Mouse (Mus musculus): Measurements from ENCODE around the gene Slc35c2. TPM values are rescaled to one million over a fixed set of nuclear protein-coding genes. Genes with fewer than 3 reads are reported as not detected.
A peak's percentile ranks its signal among the peaks of the same experiment; 100 is the strongest.

Gene Slc35c2
- polyA plus RNA-seq, 1 experiment from 2014 or later = 61.3 TPM

DNA sequence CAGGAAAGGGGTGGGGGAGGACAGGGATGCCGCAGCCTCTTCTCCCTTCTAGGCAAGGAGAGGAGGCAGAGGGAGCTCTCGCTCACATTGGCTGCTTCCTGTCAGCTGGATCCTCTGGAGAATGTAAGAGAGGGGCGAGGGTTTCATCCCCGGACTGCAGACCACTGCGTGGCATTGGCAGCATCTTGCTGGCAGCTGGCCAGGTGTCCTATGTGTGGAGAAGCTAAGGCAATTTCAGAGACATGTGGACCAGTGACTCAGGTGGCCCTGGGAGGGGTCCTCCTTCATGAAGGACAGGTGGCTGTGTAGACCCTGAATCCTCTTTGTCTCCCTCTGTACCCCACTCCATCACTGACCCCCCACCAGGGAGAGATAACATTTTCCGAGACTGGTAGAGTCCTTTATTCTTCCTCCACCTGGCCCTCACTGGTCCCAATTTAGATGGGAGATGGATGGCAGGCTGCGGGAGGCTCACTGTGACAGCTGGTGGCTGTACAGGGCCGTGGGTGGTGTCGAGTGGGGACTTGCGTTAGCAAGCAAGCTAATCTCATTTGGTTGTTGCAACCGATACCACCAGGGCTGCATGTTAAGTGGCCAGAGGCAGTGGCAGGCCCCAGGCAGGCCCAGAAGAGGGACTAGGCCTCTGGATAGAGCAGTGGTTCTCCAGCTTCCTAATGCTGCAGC, 30.4 kb downstream of the Slc35c2 start:
- H3K9me3 ChIP-seq (replicated peaks) = no peaks in the 10 kb centered on the region
- no peak for DNase-seq (ENCODE audit: low spot score)
- H3K27me3 ChIP-seq (ENCODE audit: low read depth, poor library complexity, severe bottlenecking) = peaks cover 98% of the 10 kb centered on the region
- peaks cover 26% of the 10 kb centered on the region for H3K4me1 ChIP-seq
- no peak overlapping the region for H3K27ac ChIP-seq
- 60% methylated on average over 11 of the region's 11 CpGs for WGBS
- no peaks in the 10 kb centered on the region for H3K36me3 ChIP-seq
- H3K4me3 ChIP-seq = no peak overlapping the region

DNA sequence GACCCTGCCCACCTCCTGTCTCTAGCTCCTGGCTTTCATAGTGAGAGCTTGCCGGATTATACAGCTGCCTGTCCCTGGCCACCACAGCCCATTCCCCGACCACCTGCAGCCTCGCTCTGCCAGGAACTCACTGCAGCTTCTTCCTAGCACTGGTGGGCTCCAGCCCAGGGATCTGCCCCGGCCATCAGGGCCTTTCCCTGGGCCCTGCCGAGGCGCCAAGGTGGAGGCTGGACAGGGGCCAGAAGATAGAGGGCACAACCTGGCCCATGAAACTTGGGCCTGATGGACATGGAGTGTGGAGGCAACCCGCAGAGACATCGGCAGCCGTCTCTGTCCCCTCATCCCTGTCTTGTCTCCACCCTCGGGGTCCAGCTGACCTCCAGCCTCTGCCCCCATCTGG, 31.5 kb downstream of the Slc35c2 start:
- no peak overlapping the region for H3K27ac ChIP-seq
- no peaks in the 10 kb centered on the region for H3K36me3 ChIP-seq
- no peak overlapping the region for H3K4me3 ChIP-seq
- DNase-seq (ENCODE audit: low spot score) = no peak
- 71% methylated on average over 10 of the region's 10 CpGs for WGBS
- H3K27me3 ChIP-seq (ENCODE audit: low read depth, poor library complexity, severe bottlenecking) = peaks cover 96% of the 10 kb centered on the region
- H3K4me1 ChIP-seq = peaks cover 21% of the 10 kb centered on the region
- no peaks in the 10 kb centered on the region for H3K9me3 ChIP-seq (replicated peaks)

DNA sequence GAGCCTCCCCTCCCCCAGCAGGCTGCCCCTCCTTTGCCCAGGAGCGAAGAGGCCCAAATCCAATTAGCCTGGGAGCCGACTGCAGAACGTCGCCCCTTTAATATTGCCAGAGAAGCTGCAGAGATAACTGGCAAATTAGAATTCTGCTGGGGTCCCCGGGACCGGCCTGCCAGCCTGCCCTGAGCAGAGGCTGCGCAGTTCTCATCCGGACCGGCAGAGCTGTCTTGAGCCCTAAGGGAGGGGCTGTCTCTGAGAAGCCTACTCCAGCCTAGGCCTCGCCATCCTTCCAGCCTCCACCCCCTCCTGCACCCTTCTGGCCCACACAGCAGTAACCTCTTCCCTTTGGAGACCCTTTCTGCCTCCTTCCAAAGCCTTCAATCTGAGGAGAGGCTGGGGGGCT, 33.8 kb downstream of the Slc35c2 start:
- no peak for DNase-seq (ENCODE audit: low spot score)
- Histone ChIP-seq H3K4me1 (peaks cover 39% of the 10 kb centered on the region), H3K9me3 (replicated peaks) (no peaks in the 10 kb centered on the region), H3K27me3 (ENCODE audit: low read depth, poor library complexity, severe bottlenecking) (peaks cover 88% of the 10 kb centered on the region), H3K4me3 (0 out of 2 replicates have a peak overlapping the region, but pooled peaks have one; percentile 6), H3K36me3 (no peaks in the 10 kb centered on the region), H3K27ac (no peak overlapping the region)
- WGBS = 4% methylated on average over 10 of the region's 10 CpGs

DNA sequence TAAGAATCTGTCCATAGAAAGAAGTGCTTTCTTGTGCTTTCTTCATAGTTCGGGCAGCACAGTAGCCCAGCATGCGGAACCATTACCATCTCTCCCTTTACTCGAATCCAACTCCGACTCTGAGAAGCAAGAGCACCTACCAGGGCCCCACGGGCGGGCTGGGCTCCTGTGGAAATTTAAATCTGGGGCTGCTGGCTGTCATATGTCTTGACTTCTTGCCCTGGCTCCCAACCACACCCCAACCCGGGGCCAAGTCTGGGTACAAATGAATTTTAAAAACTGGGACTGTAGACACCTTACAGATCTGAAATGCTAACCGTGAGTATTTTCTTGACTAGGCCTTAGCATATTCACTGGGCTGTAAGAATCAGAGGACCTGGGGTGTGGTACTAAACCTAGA, 34.4 kb downstream of the Slc35c2 start:
- Histone ChIP-seq H3K27me3 (ENCODE audit: low read depth, poor library complexity, severe bottlenecking) (peaks cover 83% of the 10 kb centered on the region), H3K4me3 (no peak overlapping the region), H3K4me1 (peaks cover 45% of the 10 kb centered on the region), H3K9me3 (replicated peaks) (no peaks in the 10 kb centered on the region), H3K27ac (no peak overlapping the region), H3K36me3 (no peaks in the 10 kb centered on the region)
- DNase-seq (ENCODE audit: low spot score) = no peak
- WGBS = 75% methylated on average over 8 of the region's 8 CpGs

DNA sequence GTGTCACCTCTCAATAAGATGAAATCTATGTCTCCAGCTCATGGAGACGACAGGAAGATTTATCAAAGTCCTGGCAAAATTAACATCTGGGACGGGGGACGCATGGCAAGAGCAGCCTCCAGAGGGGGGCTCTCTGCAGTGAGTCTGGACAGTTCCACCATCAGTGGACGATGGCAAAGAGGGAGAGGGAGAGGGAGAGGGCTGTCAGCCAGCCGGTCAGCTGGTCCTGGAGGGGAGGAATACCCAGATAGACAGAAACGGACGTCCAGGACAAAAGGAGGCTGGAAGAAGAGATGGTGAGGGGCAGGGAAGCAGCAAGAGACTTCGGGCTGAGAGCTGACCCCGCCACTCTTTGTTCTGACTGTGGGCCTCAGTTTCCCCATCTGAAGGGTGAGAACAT, 34.9 kb downstream of the Slc35c2 start:
- H3K36me3 ChIP-seq = no peaks in the 10 kb centered on the region
- no peak for DNase-seq (ENCODE audit: low spot score)
- 50% methylated on average over 9 of the region's 9 CpGs for WGBS

DNA sequence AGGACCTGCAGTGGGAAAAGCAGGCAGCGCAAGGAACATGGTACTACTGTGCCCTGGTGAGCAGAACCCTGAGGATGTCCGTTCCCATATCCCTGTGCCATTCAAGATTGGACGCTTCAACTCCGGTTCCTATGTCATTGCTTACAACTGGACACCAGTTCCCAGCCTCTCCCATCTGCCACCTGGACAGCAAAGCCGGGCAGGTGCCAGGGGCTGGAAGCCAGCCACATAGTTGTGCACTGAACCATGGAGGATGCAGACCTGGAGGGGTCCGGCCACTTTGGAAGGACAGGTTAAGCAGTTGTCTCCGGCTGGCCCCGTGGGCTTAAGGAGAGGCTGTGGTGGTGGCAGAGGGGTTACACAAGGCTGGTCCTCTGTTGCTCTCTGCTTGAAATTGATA, 35.3 kb downstream of the Slc35c2 start:
- H3K36me3 ChIP-seq = no peaks in the 10 kb centered on the region
- 81% methylated on average over 8 of the region's 8 CpGs for WGBS
- H3K4me3 ChIP-seq = no peak overlapping the region
- no peak for DNase-seq (ENCODE audit: low spot score)
- peaks cover 54% of the 10 kb centered on the region for H3K4me1 ChIP-seq
- H3K27me3 ChIP-seq (ENCODE audit: low read depth, poor library complexity, severe bottlenecking) = peaks cover 83% of the 10 kb centered on the region
- no peaks in the 10 kb centered on the region for H3K9me3 ChIP-seq (replicated peaks)
- H3K27ac ChIP-seq = no peak overlapping the region; the same call in 1 of the 2 replicates

More for the DNA sequence above, 34.9 kb downstream of the Slc35c2 start:
- Histone ChIP-seq H3K4me1 (peaks cover 50% of the 10 kb centered on the region), H3K27ac (no peak overlapping the region), H3K9me3 (replicated peaks) (no peaks in the 10 kb centered on the region), H3K4me3 (no peak overlapping the region), H3K27me3 (ENCODE audit: low read depth, poor library complexity, severe bottlenecking) (peaks cover 83% of the 10 kb centered on the region)

DNA sequence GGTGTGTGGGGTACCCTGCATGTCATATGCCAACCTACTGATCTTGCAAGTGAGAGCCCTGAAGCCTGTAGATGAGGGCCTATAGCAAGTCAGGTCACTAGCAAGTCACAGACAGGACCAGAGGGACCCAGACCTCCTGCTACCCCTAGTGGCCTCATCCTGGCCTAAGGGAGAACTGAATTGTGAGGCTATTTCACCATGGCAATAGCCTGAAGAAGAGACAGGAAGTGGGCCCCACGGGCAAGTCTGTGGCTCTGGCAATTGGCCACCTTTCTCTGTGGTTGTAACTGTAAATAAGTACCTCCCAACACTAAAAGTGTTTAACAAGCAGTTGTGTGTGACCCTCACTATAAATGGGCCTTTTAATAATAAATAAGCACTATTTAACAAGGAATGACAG, 36.8 kb downstream of the Slc35c2 start:
- DNase-seq (ENCODE audit: low spot score) = no peak
- 56% methylated on average over 1 of the region's 1 CpGs for WGBS
- Histone ChIP-seq H3K9me3 (replicated peaks) (no peaks in the 10 kb centered on the region), H3K4me3 (no peak overlapping the region), H3K4me1 (peaks cover 62% of the 10 kb centered on the region), H3K36me3 (no peaks in the 10 kb centered on the region), H3K27me3 (ENCODE audit: low read depth, poor library complexity, severe bottlenecking) (peaks cover 83% of the 10 kb centered on the region), H3K27ac (no peak overlapping the region)

DNA sequence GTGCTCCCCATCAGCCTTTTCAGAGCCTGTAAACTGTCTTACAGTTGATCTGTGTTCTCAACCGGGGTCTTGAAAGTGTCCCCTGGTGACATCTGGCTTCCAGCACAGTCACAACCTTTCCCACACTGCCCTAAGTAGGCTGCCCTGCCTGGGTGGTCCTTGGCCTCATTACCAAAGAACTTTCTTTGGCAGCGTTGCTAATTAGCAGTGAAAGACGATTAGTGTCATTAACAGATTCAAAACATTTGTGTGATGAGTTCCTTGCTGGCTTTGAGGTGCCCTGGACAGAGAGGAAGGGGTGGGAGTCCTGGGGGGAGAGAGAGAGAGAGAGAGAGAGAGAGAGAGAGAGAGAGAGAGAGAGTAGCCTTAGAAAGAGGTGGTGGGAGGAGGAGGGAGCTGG, 38.7 kb downstream of the Slc35c2 start:
- Histone ChIP-seq H3K4me1 (peaks cover 52% of the 10 kb centered on the region), H3K27ac (no peak overlapping the region)

DNA sequence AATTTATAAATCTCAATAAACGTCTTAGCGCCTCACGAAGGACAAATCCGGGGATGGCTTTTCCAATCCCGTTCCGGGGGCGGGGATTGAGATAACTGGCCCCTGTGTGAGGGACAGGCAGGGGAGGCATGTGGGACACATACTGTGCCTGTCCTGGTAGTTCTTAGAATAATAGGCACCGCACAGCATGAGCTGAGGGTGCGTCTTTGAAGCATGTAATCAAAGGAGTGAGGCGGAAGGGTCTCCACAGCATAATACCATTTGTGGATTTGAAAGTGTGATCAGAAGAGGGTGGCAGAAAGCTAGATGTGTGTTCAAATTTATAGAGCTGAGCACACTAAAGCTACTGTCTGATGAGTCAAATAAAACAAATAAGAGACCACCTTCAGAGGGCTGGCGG, 41.3 kb downstream of the Slc35c2 start:
- Histone ChIP-seq H3K4me1 (peaks cover 63% of the 10 kb centered on the region), H3K27ac (no peak overlapping the region)

More for the DNA sequence above, 38.7 kb downstream of the Slc35c2 start:
- Histone ChIP-seq H3K27me3 (ENCODE audit: low read depth, poor library complexity, severe bottlenecking) (peaks cover 83% of the 10 kb centered on the region), H3K9me3 (replicated peaks) (no peaks in the 10 kb centered on the region), H3K4me3 (no peak overlapping the region), H3K36me3 (no peaks in the 10 kb centered on the region)
- DNase-seq (ENCODE audit: low spot score) = peak; percentile 49
- WGBS = 12% methylated on average over 3 of the region's 3 CpGs

DNA sequence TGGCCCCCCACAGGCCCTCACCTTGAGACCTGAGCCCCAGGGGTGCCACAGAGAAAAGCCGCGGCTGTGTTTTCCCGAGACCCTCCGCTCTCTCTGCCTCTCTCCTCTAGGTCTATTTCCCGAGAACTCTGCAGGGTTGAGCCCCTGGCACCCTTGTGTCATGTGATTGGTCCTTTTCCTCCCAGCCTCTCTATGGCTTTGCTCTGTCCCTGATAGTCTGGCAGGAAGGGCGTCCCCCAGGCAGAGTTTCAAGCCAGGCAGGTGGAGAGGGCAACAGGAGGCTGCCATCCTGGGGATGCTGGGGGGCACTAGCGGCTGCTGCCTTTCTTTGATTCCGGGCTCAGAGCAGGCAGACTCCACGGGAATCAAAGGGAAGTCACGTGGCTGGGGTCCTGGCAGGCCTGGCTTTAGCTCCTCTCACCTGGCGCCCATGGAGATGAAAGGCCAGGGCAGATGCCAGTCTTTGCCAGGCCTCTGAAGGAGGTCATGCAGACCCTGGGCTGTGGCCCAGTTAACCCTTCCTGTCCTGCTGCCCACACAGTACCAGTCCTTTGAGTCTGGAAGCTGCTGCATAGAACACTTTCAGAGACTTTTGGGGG, 44.4 kb downstream of the Slc35c2 start:
- H3K4me1 ChIP-seq = peaks cover 46% of the 10 kb centered on the region
- peak overlapping the region; percentile 33; the same call in 1 of the 2 replicates for H3K4me3 ChIP-seq
- H3K9me3 ChIP-seq (replicated peaks) = no peaks in the 10 kb centered on the region
- WGBS = 4% methylated on average over 11 of the region's 11 CpGs
- peaks cover 100% of the 10 kb centered on the region for H3K27me3 ChIP-seq (ENCODE audit: low read depth, poor library complexity, severe bottlenecking)
- no peak overlapping the region for H3K27ac ChIP-seq
- no peaks in the 10 kb centered on the region for H3K36me3 ChIP-seq
- DNase-seq (ENCODE audit: low spot score) = no peak

More for the DNA sequence above, 41.3 kb downstream of the Slc35c2 start:
- Histone ChIP-seq H3K9me3 (replicated peaks) (no peaks in the 10 kb centered on the region), H3K27me3 (ENCODE audit: low read depth, poor library complexity, severe bottlenecking) (peaks cover 84% of the 10 kb centered on the region), H3K36me3 (no peaks in the 10 kb centered on the region), H3K4me3 (no peak overlapping the region)
- DNase-seq (ENCODE audit: low spot score) = no peak
- 12% methylated on average over 11 of the region's 11 CpGs for WGBS

DNA sequence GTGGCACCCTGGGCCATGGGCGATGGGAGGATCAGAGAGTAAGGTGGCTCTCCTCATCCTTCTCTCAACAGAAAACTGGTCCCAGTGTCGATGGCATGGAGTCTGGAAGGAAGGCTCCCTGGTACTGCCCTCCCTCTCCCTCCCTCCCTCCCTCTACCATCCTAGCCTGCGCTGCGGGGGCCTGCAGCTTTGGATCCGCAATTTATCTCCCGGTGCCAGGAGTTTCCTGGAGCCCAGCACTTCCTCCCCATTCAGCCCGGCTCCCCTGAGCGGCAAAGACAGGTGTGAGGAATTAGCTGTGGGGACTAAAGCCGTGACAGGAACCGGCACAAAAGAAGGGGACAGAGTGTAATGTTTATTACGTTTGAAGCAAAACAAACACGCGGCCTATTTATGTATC, 45.1 kb downstream of the Slc35c2 start:
- DNase-seq (ENCODE audit: low spot score) = no peak
- 0 out of 2 replicates have a peak overlapping the region, but pooled peaks have one; percentile 33 for H3K4me3 ChIP-seq
- no peaks in the 10 kb centered on the region for H3K9me3 ChIP-seq (replicated peaks)
- H3K27me3 ChIP-seq (ENCODE audit: low read depth, poor library complexity, severe bottlenecking) = peaks cover 100% of the 10 kb centered on the region
- no peak overlapping the region for H3K27ac ChIP-seq
- peaks cover 42% of the 10 kb centered on the region for H3K4me1 ChIP-seq
- WGBS = 1% methylated on average over 13 of the region's 13 CpGs
- H3K36me3 ChIP-seq = no peaks in the 10 kb centered on the region

DNA sequence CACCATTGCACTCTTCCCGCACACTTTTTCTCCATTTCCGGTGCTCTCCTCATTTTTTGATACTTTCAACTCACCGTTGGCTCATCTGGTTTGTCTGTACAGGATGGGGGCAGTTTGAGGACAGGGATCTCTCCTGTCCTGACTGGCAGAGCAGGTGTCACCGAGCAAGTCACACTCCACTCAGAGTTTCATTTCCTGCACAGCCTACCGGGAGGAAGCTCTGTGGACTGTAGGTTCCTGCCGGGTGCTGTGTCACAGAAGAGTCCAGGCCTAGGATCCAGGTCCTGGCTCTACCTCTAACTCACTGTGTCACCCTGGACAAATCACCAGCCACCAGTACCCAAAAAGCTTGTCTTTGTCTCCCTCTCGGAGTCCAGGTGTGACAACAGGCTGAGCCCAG, 45.9 kb downstream of the Slc35c2 start:
- 56% methylated on average over 7 of the region's 7 CpGs for WGBS
- DNase-seq (ENCODE audit: low spot score) = no peak
- Histone ChIP-seq H3K36me3 (no peaks in the 10 kb centered on the region), H3K27ac (no peak overlapping the region), H3K9me3 (replicated peaks) (no peaks in the 10 kb centered on the region), H3K4me1 (peaks cover 34% of the 10 kb centered on the region), H3K4me3 (no peak overlapping the region), H3K27me3 (ENCODE audit: low read depth, poor library complexity, severe bottlenecking) (peaks cover 100% of the 10 kb centered on the region)

DNA sequence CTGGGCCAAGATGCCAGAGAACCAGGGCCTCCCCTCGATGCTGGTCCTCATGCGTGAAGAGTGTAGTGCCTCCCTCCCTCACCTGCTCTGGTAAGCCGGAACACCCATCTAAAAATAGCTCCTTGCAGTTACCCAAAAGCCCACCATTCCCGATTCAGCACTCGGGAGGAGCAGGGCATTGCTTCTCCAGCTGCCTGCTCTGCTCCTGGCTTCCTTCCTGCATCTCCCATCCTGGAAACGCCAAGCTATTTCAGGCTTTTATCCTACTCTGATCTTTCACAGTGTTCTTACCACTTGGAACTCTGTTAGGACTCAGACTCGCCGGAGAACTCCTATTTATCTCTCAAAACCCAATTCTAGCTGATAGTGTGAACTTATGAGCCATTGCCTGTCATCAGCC, 47.3 kb downstream of the Slc35c2 start:
- no peak overlapping the region for H3K27ac ChIP-seq
- WGBS = 34% methylated on average over 8 of the region's 8 CpGs
- DNase-seq (ENCODE audit: low spot score) = no peak
- H3K36me3 ChIP-seq = no peaks in the 10 kb centered on the region
- peaks cover 35% of the 10 kb centered on the region for H3K4me1 ChIP-seq
- peaks cover 100% of the 10 kb centered on the region for H3K27me3 ChIP-seq (ENCODE audit: low read depth, poor library complexity, severe bottlenecking)
- no peak overlapping the region for H3K4me3 ChIP-seq
- no peaks in the 10 kb centered on the region for H3K9me3 ChIP-seq (replicated peaks)
